9 mouse cellular contexts compared by ENCODE assay signal in genomic region chr15:51730805-51731412, GRCm38 (mm10).
DNase-seq lines count a peak whose midpoint lies in the region; ATAC-seq and TF ChIP-seq lines count a peak whose summit lies in the region.
"Had no signal": no experiment of that assay in that cellular context is flagged by ENCODE, and none has a peak within 500 bp of the region (broad histone marks: within the 10 kb centered on the region; RNA-seq: fewer than 3 reads in every experiment).

No protein-coding gene starts in this region.

- no peak overlapping the region for H3K9ac ChIP-seq in lung, embryonic 14.5 days
- H3K9ac ChIP-seq: neural tube, embryonic 13.5 days had no signal

- no peak for TF ChIP-seq CTCF in lung, embryonic 14.5 days (IDR thresholded peaks at IDR 0.05; ENCODE audit: low read depth)

- ATAC-seq in lung, embryonic 14.5 days (ENCODE audit: insufficient read depth) = peak; percentile 68; the same call in 1 of the 2 replicates

- no peaks in the 10 kb centered on the region for H3K27me3 ChIP-seq in lung, embryonic 14.5 days (ENCODE audit: insufficient read depth, low read length)
- H3K27me3 ChIP-seq: neural tube, embryonic 13.5 days had no signal

- no peaks in the 10 kb centered on the region; the same call in 1 of the 2 replicates for H3K4me1 ChIP-seq in lung, embryonic 14.5 days (ENCODE audit: insufficient read depth)
- H3K4me1 ChIP-seq: neural tube, embryonic 13.5 days had no signal

- intact Hi-C loops in heart, postnatal 10 days (cut with DNase I) = no loop called here

- H3K9me3 ChIP-seq in lung, embryonic 14.5 days (ENCODE audit: low read depth, low read length) = no peaks in the 10 kb centered on the region
- H3K9me3 ChIP-seq: neural tube, embryonic 13.5 days had no signal

- H3K36me3 ChIP-seq in lung, embryonic 14.5 days (ENCODE audit: insufficient read depth) = no peaks in the 10 kb centered on the region
- H3K36me3 ChIP-seq: neural tube, embryonic 13.5 days had no signal

- H3K4me3 ChIP-seq in lung, embryonic 14.5 days (ENCODE audit: low read depth, low read length) = no peak overlapping the region
- H3K4me3 ChIP-seq: neural tube, embryonic 13.5 days had no signal

- H3K27ac ChIP-seq in lung, embryonic 14.5 days (ENCODE audit: low read depth) = no peak overlapping the region
- H3K27ac ChIP-seq: neural tube, embryonic 13.5 days had no signal

- peak; percentile 3 for DNase-seq in kidney, adult 11 months
- DNase-seq in kidney, adult 18-20 months = no peak
- peak; percentile 15 for DNase-seq in adrenal gland, postnatal 25 days
- DNase-seq in heart, postnatal 10 days = peak; percentile 52 to 57
- peak; percentile 45 for DNase-seq in lung, embryonic 14.5 days
- no peak for DNase-seq in retina, postnatal 1 day
- no peak for DNase-seq in B cell, adult 2 months
- DNase-seq in yolk sac, embryonic 10.5 days (ENCODE audit: low spot score) = no peak

- no peak overlapping the region for H3K4me2 ChIP-seq in lung, embryonic 14.5 days
- H3K4me2 ChIP-seq: neural tube, embryonic 13.5 days had no signal

- WGBS in lung, embryonic 14.5 days = 36% methylated on average over 12 of the region's 12 CpGs

Comparison
In these comparisons a context has a peak if more than half of its experiments do, and no peak if none do; other contexts are left out.
1. DNase-seq: peak in kidney, adult 11 months (single experiment), adrenal gland, postnatal 25 days (single experiment), heart, postnatal 10 days (2 of 2) and lung, embryonic 14.5 days (single experiment); none in kidney, adult 18-20 months (single experiment), retina, postnatal 1 day (single experiment), B cell, adult 2 months (0 of 2) and yolk sac, embryonic 10.5 days (single experiment).